Mouse (Mus musculus): ENCODE results near the gene Gsdme.

The Gsdme gene

GRCm38 (mm10) chr6:50189376-50189775, 74.3 kb downstream of the Gsdme start:
- DNase-seq (ENCODE audit: extremely low spot score): no peak

GRCm38 (mm10) chr6:50187955-50188354, 75.7 kb downstream of the Gsdme start:
- no peak for DNase-seq (ENCODE audit: extremely low spot score)

- no peak for DNase-seq (ENCODE audit: extremely low spot score)
Observed at GRCm38 (mm10) chr6:50180189-50180588, 83.5 kb downstream of the Gsdme start.

- no peak for DNase-seq (ENCODE audit: extremely low spot score)
Observed at GRCm38 (mm10) chr6:50175736-50176135, 87.9 kb downstream of the Gsdme start.

GRCm38 (mm10) chr6:50169771-50170170, 93.9 kb downstream of the Gsdme start:
- no peak for DNase-seq (ENCODE audit: extremely low spot score)

- DNase-seq (ENCODE audit: extremely low spot score): no peak
Observed at GRCm38 (mm10) chr6:50168821-50169220, 94.8 kb downstream of the Gsdme start.

- DNase-seq (ENCODE audit: extremely low spot score): no peak
Observed at GRCm38 (mm10) chr6:50163013-50163412, 100.6 kb downstream of the Gsdme start.

GRCm38 (mm10) chr6:50159842-50160241, 103.8 kb downstream of the Gsdme start:
- no peak for DNase-seq (ENCODE audit: extremely low spot score)

- no peak for DNase-seq (ENCODE audit: extremely low spot score)
Observed at GRCm38 (mm10) chr6:50149378-50149777, 114.3 kb downstream of the Gsdme start.

- no peak for DNase-seq (ENCODE audit: extremely low spot score)
Observed at GRCm38 (mm10) chr6:50146158-50146557, 117.5 kb downstream of the Gsdme start.

- DNase-seq (ENCODE audit: extremely low spot score): no peak
Observed at GRCm38 (mm10) chr6:50139526-50139925, 124.1 kb downstream of the Gsdme start.
